Mouse (Mus musculus): ENCODE measurements around the gene Cox14.
"Not testable (repeated sequence)": the region's sequence is repeated elsewhere in the genome, so short reads cannot be mapped to it uniquely, and the experiment has no call there.

Gene Cox14

GRCm38 (mm10) chr15:99728211-99728610, 2.8 kb downstream of the Cox14 start:
- no peak for DNase-seq

GRCm38 (mm10) chr15:99729056-99729783, 3.8 kb downstream of the Cox14 start:
- DNase-seq, result no peak

GRCm38 (mm10) chr15:99731167-99731566, 5.7 kb downstream of the Cox14 start:
- DNase-seq, result no peak

GRCm38 (mm10) chr15:99731678-99732077, 6.3 kb downstream of the Cox14 start:
- no peak for DNase-seq

GRCm38 (mm10) chr15:99733186-99733585, 7.8 kb downstream of the Cox14 start:
- no peak for DNase-seq

- DNase-seq, result peak; percentile 99 to 100
Measured at GRCm38 (mm10) chr15:99735631-99736030, 10.2 kb downstream of the Cox14 start.

GRCm38 (mm10) chr15:99736675-99737074, 11.3 kb downstream of the Cox14 start:
- no peak for DNase-seq

GRCm38 (mm10) chr15:99740229-99740628, 14.8 kb downstream of the Cox14 start:
- DNase-seq, result peak; percentile 31 to 32

- DNase-seq, result no peak
Measured at GRCm38 (mm10) chr15:99754204-99754603, 28.8 kb downstream of the Cox14 start.

- DNase-seq, result no peak
Measured at GRCm38 (mm10) chr15:99767467-99767866, 42.0 kb downstream of the Cox14 start.

GRCm38 (mm10) chr15:99768761-99769160, 43.3 kb downstream of the Cox14 start:
- no peak for DNase-seq

GRCm38 (mm10) chr15:99771004-99771500, 45.6 kb downstream of the Cox14 start:
- DNase-seq, result no peak

- DNase-seq, result peak; percentile 16 to 62
Measured at GRCm38 (mm10) chr15:99771601-99772276, 46.3 kb downstream of the Cox14 start.

- DNase-seq, result peak; percentile 81 to 84
Measured at GRCm38 (mm10) chr15:99772277-99772880, 47.0 kb downstream of the Cox14 start.

- DNase-seq, result not testable (repeated sequence)
Measured at GRCm38 (mm10) chr15:99772881-99772924, 47.3 kb downstream of the Cox14 start, which contains the start of gene Cers5. Gene Cers5, minus strand, starts transcription at chr15:99772885.

- DNase-seq, result no peak
Measured at GRCm38 (mm10) chr15:99772925-99773324, 47.5 kb downstream of the Cox14 start.

Measured in cerebellum, adult 18-20 months (tissue).